Mouse (Mus musculus): Measurements from ENCODE around the gene Gm26620.

DNA sequence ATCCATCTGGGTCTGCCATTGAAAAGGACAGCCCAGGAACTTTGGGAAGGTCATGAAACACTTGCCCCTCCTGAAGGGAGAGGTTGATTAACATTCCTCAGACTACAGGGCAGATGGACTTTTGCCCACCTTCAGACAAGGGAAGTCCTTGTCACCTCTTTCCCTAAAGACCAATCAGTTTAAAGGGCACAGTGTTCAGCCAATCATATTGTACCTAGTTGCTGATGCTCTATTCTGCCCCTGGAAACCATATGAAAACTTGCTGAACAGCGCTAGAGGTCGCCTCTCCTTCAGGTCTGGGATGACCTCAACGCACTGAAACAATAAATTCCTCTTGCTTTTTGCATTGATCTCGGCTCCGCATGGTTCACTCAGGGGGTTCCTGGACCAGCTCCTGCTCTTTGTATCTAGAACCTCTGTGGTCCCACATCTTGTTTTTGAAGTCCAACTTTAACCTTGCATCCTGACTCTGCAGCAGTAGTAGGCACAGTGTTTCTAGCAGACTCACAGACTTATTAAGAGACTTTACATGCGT, 48.6 kb downstream of the Gm26620 start:
- TF ChIP-seq EP300 (IDR thresholded peaks at IDR 0.05; ENCODE audit: low read depth), result no peak
- no peak for TF ChIP-seq CTCF (IDR thresholded peaks at IDR 0.05; ENCODE audit: low read depth)
